Mouse (Mus musculus): ENCODE measurements around the gene Ewsr1. TPM values are rescaled to one million over a fixed set of nuclear protein-coding genes. Genes with fewer than 3 reads are reported as not detected.

Ewsr1 gene
- polyA plus RNA-seq, 1 experiment from 2014 or later = 467 TPM

DNA sequence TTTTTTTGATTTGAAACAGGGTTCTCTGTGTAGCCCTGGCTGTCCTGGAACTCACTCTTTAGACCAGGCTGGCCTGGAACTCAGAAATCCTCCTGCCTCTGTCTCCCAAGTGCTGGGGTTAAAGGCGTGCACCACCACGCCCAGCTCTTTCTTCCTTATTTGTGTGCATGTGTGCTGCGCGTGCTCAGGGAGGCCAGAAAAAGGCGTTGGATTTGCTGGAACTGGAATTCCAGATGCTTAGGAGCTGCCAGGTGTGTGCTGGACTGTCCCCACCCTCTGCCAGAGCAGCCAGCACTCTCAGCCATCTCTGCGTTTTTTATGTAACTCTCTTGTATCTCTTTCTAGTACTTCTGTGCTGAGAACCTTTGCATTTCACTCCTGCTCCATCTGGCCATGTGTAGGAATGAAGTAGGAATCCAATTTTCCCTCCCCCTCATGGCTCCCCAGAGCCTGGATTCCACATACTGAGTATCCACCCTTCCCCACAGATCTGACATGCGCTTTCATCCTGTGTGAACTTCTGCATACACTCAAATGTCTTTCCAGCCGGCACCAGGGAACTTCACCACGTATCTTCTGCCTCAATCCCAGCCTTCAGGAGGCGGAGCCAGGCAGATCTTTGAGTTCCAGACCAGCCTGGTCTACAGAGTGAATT, 46.7 kb downstream of the Ewsr1 start:
- WGBS = 64% methylated on average over 10 of the region's 10 CpGs
- H3K36me3 ChIP-seq (ENCODE audit: control insufficient read depth, insufficient read depth, low read length) = no peaks in the 10 kb centered on the region
- peaks cover 12% of the 10 kb centered on the region; the same call in 1 of the 2 replicates for H3K27me3 ChIP-seq (ENCODE audit: control insufficient read depth, insufficient read depth, low read length)
- ATAC-seq (ENCODE audit: insufficient number of reproducible peaks, insufficient read depth, low FRiP score, low read depth) = no peak
- 0 out of 2 replicates have a peak, but pooled peaks cover 2% of the 10 kb centered on the region for H3K4me1 ChIP-seq (ENCODE audit: control insufficient read depth, insufficient read depth, low read length)
- H3K4me3 ChIP-seq (ENCODE audit: low read depth, low read length) = no peak overlapping the region
- no peak overlapping the region for H3K9ac ChIP-seq (replicated peaks; ENCODE audit: low read depth, low read length)
- H3K27ac ChIP-seq (ENCODE audit: low read length) = no peak overlapping the region
- no peak overlapping the region for H3K4me2 ChIP-seq (replicated peaks; ENCODE audit: low read depth, low read length)
- no peaks in the 10 kb centered on the region for H3K9me3 ChIP-seq (ENCODE audit: control insufficient read depth, low read depth, low read length)

DNA sequence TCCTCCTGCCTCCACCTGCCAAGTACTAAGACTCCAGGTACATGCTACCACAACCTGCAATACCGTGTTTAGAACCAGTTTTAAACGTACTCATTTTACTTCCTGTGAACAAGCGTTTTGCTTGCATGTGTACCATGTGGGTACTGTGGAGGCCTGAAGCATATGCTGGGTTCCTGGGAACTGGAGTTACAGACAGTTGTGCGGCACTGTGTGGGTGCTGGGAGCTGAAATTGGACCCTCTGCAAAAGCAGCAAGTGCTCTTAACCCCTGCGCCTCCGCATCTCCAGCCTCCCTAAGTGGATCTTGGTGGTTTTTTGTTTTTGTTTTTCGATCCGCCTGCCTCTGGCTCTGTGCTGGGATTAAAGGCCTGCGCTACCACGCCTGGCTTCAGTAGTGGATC, 47.4 kb downstream of the Ewsr1 start:
- Histone ChIP-seq H3K36me3 (ENCODE audit: control insufficient read depth, insufficient read depth, low read length) (no peaks in the 10 kb centered on the region), H3K9ac (replicated peaks; ENCODE audit: low read depth, low read length) (no peak overlapping the region), H3K27me3 (ENCODE audit: control insufficient read depth, insufficient read depth, low read length) (0 out of 2 replicates have a peak, but pooled peaks cover 5% of the 10 kb centered on the region), H3K9me3 (ENCODE audit: control insufficient read depth, low read depth, low read length) (no peaks in the 10 kb centered on the region), H3K4me3 (ENCODE audit: low read depth, low read length) (no peak overlapping the region), H3K4me1 (ENCODE audit: control insufficient read depth, insufficient read depth, low read length) (no peaks in the 10 kb centered on the region), H3K27ac (ENCODE audit: low read length) (no peak overlapping the region), H3K4me2 (replicated peaks; ENCODE audit: low read depth, low read length) (no peak overlapping the region)
- ATAC-seq (ENCODE audit: insufficient number of reproducible peaks, insufficient read depth, low FRiP score, low read depth) = no peak
- 83% methylated on average over 10 of the region's 10 CpGs for WGBS

DNA sequence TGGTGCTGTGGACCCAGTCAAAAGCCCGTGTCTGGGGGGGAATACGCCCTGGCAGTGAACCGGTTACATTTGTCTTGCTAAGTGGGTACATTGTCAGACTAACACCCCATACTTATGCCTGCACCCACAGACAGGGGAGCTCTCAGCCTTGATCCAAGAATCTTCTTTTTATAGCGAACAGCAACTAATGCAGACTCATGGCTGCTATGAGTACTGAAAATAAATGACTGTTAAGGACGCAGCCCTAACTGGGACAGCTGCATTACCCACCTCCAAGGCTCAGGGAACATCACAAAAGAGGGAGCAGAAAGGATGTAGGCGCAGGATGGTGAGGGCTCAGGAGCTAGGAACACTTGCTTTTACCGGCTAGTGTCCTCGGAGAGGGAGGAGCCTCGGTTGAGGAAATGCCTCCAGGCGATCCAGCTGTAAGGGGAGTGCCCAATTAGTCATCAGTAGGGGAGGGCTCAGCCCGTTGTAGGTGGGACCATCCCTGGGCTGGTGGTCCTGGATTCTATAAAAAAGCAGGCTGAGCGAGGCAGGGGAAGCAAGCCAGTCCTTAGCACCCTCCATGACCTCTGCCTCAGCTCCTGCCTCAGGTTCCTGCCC, 52.6 kb downstream of the Ewsr1 start:
- Histone ChIP-seq H3K4me2 (replicated peaks; ENCODE audit: low read depth, low read length) (no peak overlapping the region), H3K9ac (replicated peaks; ENCODE audit: low read depth, low read length) (no peak overlapping the region), H3K36me3 (ENCODE audit: control insufficient read depth, insufficient read depth, low read length) (peaks cover 7% of the 10 kb centered on the region; the same call in 1 of the 2 replicates), H3K27me3 (ENCODE audit: control insufficient read depth, insufficient read depth, low read length) (no peaks in the 10 kb centered on the region), H3K27ac (ENCODE audit: low read length) (no peak overlapping the region), H3K4me1 (ENCODE audit: control insufficient read depth, insufficient read depth, low read length) (no peaks in the 10 kb centered on the region), H3K4me3 (ENCODE audit: low read depth, low read length) (no peak overlapping the region), H3K9me3 (ENCODE audit: control insufficient read depth, low read depth, low read length) (no peaks in the 10 kb centered on the region)
- WGBS = 43% methylated on average over 12 of the region's 12 CpGs
- ATAC-seq (ENCODE audit: insufficient number of reproducible peaks, insufficient read depth, low FRiP score, low read depth) = no peak

DNA sequence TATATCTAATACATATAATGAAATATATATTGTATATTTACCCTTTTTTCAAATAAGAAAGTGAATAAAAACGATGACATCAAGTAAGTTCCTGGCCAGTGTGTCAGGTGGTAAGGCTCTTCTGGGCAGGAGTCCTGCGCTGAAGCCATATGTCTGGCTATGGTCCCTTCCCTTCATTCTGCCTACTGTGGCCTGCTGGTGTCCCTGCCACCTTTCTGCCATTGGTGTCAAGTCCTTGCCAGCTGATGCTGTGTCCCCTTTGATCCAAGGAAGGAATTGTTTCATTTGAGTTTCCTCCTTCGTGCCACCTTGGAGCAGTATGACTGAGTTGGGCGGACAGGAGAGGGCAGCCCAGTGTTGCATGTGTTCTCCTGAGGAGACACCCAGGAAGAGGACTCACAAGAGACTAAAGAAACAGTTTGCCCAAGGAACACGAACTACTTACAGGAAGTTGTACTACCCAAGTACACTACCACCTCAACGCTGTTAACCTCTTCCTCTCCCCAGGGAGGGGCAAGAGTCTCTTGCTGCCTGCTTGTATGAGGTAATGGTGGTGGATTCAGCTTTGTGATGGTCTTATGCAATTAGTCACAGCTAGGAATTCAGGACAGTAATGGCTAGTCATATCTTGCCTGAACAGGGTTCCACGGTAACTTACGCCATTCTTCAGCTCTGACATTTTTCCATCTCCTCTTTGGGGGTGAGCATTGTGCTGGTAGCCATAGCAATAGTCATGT, 56.3 kb downstream of the Ewsr1 start:
- no peaks in the 10 kb centered on the region for H3K9me3 ChIP-seq (ENCODE audit: control insufficient read depth, low read depth, low read length)
- H3K4me3 ChIP-seq (ENCODE audit: low read depth, low read length) = no peak overlapping the region
- H3K36me3 ChIP-seq (ENCODE audit: control insufficient read depth, insufficient read depth, low read length) = peaks cover 18% of the 10 kb centered on the region; the same call in 1 of the 2 replicates
- 88% methylated on average over 8 of the region's 8 CpGs for WGBS
- no peak overlapping the region for H3K9ac ChIP-seq (replicated peaks; ENCODE audit: low read depth, low read length)
- no peak overlapping the region for H3K4me2 ChIP-seq (replicated peaks; ENCODE audit: low read depth, low read length)
- no peak for ATAC-seq (ENCODE audit: insufficient number of reproducible peaks, insufficient read depth, low FRiP score, low read depth)
- H3K27ac ChIP-seq (ENCODE audit: low read length) = no peak overlapping the region
- H3K27me3 ChIP-seq (ENCODE audit: control insufficient read depth, insufficient read depth, low read length) = no peaks in the 10 kb centered on the region
- no peaks in the 10 kb centered on the region for H3K4me1 ChIP-seq (ENCODE audit: control insufficient read depth, insufficient read depth, low read length)

DNA sequence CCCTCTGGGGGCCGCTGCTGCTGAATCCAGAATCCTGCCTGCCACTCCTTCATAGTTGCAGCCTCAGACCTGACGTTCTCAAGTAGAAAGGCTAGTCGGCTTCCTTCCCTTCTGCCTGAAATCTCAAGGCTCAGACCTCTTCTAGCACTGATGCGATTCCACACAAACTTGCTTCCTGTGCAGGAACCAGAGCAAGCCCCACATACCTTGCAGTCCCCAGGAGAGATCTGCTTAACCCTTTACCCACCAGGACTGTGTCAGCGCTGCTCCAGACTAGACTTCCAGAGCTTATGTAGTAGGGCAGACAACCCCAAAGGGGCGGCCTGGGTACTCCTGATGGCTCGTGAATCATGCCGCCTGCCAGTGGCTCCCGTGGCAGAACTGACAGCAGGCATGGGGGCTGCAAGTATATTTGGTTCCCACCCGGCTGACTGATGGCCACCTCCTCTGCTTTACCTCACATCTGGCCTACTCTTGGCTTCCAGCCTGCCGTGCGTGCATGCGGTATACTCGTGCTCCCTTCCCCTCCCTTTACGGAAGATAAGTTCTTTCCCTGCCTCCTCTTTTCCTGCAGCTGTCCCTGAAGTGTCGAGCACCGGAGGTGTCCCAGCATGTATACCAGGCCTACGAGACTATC, 57.8 kb downstream of the Ewsr1 start:
- H3K9ac ChIP-seq (replicated peaks; ENCODE audit: low read depth, low read length) = no peak overlapping the region
- peaks cover 30% of the 10 kb centered on the region; the same call in 1 of the 2 replicates for H3K36me3 ChIP-seq (ENCODE audit: control insufficient read depth, insufficient read depth, low read length)
- WGBS = 65% methylated on average over 18 of the region's 18 CpGs

DNA sequence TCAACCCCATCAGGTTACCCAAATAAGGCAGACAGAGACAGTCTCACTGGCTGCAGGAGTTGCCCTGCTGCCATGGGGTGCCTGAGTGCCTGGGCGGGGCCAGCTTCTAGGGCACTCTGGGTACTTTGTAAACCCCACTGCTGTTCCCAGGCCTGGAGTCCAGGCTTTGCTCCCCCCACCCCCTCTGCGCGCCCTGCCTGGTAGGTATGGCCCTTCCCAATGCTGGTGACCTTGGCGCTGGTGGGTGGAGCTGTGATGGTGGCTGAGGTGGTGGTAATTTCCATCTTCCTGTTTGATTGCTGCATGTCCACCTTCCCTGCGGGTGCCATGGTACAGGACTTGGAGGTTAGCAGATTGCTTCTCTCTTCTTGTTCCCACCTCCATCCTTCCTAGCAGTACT, 58.5 kb downstream of the Ewsr1 start:
- no peak overlapping the region for H3K9ac ChIP-seq (replicated peaks; ENCODE audit: low read depth, low read length)
- H3K4me2 ChIP-seq (replicated peaks; ENCODE audit: low read depth, low read length) = no peak overlapping the region
- no peaks in the 10 kb centered on the region for H3K4me1 ChIP-seq (ENCODE audit: control insufficient read depth, insufficient read depth, low read length)
- H3K27me3 ChIP-seq (ENCODE audit: control insufficient read depth, insufficient read depth, low read length) = no peaks in the 10 kb centered on the region
- H3K36me3 ChIP-seq (ENCODE audit: control insufficient read depth, insufficient read depth, low read length) = peaks cover 37% of the 10 kb centered on the region; the same call in 1 of the 2 replicates
- 91% methylated on average over 5 of the region's 5 CpGs for WGBS
- H3K27ac ChIP-seq (ENCODE audit: low read length) = no peak overlapping the region
- H3K4me3 ChIP-seq (ENCODE audit: low read depth, low read length) = no peak overlapping the region
- no peaks in the 10 kb centered on the region for H3K9me3 ChIP-seq (ENCODE audit: control insufficient read depth, low read depth, low read length)
- ATAC-seq (ENCODE audit: insufficient number of reproducible peaks, insufficient read depth, low FRiP score, low read depth) = no peak

More for the DNA sequence above, 57.8 kb downstream of the Ewsr1 start:
- Histone ChIP-seq H3K27me3 (ENCODE audit: control insufficient read depth, insufficient read depth, low read length) (no peaks in the 10 kb centered on the region), H3K27ac (ENCODE audit: low read length) (no peak overlapping the region), H3K9me3 (ENCODE audit: control insufficient read depth, low read depth, low read length) (no peaks in the 10 kb centered on the region), H3K4me2 (replicated peaks; ENCODE audit: low read depth, low read length) (no peak overlapping the region), H3K4me3 (ENCODE audit: low read depth, low read length) (no peak overlapping the region), H3K4me1 (ENCODE audit: control insufficient read depth, insufficient read depth, low read length) (no peaks in the 10 kb centered on the region)
- ATAC-seq (ENCODE audit: insufficient number of reproducible peaks, insufficient read depth, low FRiP score, low read depth) = no peak

DNA sequence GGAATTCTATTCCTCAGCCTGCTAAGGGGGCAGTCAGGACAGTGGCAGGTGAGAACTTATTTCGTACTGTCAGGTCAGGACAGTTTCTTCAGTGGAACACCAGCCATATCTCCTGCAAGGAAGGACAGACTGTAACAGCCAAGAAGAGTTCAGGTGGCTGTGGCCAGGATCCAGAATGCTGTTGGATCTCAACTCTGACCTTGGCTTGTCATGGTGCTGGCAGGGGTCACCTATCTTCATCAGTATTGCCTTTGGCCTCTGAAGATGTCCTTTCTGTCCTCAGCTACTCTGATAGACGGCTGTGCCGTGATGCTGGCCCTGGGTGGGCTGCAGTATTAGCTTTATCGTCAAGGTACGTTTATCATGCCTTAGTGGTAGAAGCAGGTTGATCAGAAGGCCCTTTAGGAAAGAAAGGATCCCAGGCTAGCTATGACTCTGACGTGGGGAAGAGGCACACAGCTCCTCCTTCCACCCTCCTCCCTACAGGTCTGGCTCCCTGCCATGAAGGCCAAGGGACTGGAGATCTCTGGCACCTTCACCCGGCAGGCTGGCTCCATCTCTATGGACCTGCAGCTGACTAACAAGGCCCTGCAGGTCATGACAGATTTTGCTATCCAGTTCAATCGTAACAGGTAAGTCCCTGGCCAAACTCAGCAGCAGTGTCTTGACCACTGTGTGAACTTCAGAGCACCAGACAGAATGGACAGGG, 61.8 kb downstream of the Ewsr1 start:
- no peaks in the 10 kb centered on the region for H3K27me3 ChIP-seq (ENCODE audit: control insufficient read depth, insufficient read depth, low read length)
- no peaks in the 10 kb centered on the region for H3K9me3 ChIP-seq (ENCODE audit: control insufficient read depth, low read depth, low read length)
- H3K4me2 ChIP-seq (replicated peaks; ENCODE audit: low read depth, low read length) = no peak overlapping the region
- 85% methylated on average over 8 of the region's 8 CpGs for WGBS
- H3K36me3 ChIP-seq (ENCODE audit: control insufficient read depth, insufficient read depth, low read length) = peaks cover 48% of the 10 kb centered on the region; the same call in 1 of the 2 replicates
- no peaks in the 10 kb centered on the region for H3K4me1 ChIP-seq (ENCODE audit: control insufficient read depth, insufficient read depth, low read length)
- ATAC-seq (ENCODE audit: insufficient number of reproducible peaks, insufficient read depth, low FRiP score, low read depth) = no peak
- H3K4me3 ChIP-seq (ENCODE audit: low read depth, low read length) = no peak overlapping the region
- H3K9ac ChIP-seq (replicated peaks; ENCODE audit: low read depth, low read length) = no peak overlapping the region
- no peak overlapping the region for H3K27ac ChIP-seq (ENCODE audit: low read length)

DNA sequence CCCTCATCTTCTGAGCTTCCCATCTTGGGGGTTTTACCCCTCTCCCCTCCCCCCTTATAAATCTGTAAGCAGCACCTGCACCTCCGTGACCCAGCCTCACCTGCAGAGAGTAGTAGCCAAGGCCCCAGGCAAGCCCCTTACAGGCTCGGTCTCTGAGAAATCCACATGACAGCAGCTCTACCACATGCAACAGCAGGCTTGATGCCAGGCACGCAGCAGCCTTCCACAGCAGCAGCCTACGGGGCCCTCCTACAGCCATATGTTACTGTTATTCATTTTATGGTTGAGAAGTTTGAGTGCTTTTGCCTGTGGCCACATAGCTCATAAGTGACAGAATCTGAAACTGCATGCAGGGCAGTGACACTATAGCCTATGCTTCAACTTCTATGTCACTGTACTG, 63.6 kb downstream of the Ewsr1 start:
- 87% methylated on average over 4 of the region's 4 CpGs for WGBS
- ATAC-seq (ENCODE audit: insufficient number of reproducible peaks, insufficient read depth, low FRiP score, low read depth) = no peak
- Histone ChIP-seq H3K9ac (replicated peaks; ENCODE audit: low read depth, low read length) (no peak overlapping the region), H3K4me2 (replicated peaks; ENCODE audit: low read depth, low read length) (no peak overlapping the region), H3K4me3 (ENCODE audit: low read depth, low read length) (no peak overlapping the region), H3K4me1 (ENCODE audit: control insufficient read depth, insufficient read depth, low read length) (no peaks in the 10 kb centered on the region), H3K36me3 (ENCODE audit: control insufficient read depth, insufficient read depth, low read length) (peaks cover 50% of the 10 kb centered on the region), H3K27ac (ENCODE audit: low read length) (no peak overlapping the region), H3K27me3 (ENCODE audit: control insufficient read depth, insufficient read depth, low read length) (no peaks in the 10 kb centered on the region), H3K9me3 (ENCODE audit: control insufficient read depth, low read depth, low read length) (no peaks in the 10 kb centered on the region)
